Mouse (Mus musculus) embryo, embryonic 9.5 days (tissue): ENCODE measurements at regions not wholly inside any gene's neighbourhood (a gene's known extent, or its start where the extent isn't known, plus 50 kb on each side); places are given as distances from the start of the nearest gene placed in this dataset.

ENCODE experiments used
- DNase-seq: peaks from one replicate; pipeline ENCODE4 v3.0.0-alpha.2; 2017; ENCODE audit errors: extremely low spot score

GRCm38 (mm10) chr8:126810516-126810915, 135.1 kb downstream of the Tomm20 start:
- no peak for DNase-seq

GRCm38 (mm10) chr8:126809321-126809720, 136.3 kb downstream of the Tomm20 start:
- no peak for DNase-seq

GRCm38 (mm10) chr8:126808496-126808895, 137.1 kb downstream of the Tomm20 start:
- no peak for DNase-seq

- no peak for DNase-seq
Observed at GRCm38 (mm10) chr8:126807171-126807768, 138.4 kb downstream of the Tomm20 start.

GRCm38 (mm10) chr8:126806591-126806990, 139.1 kb downstream of the Tomm20 start:
- no peak for DNase-seq

GRCm38 (mm10) chr8:126806181-126806560, 139.5 kb downstream of the Tomm20 start:
- DNase-seq, result no peak

GRCm38 (mm10) chr8:126805365-126806180, 140.1 kb downstream of the Tomm20 start:
- peak; percentile 47 for DNase-seq

GRCm38 (mm10) chr8:126804115-126804514, 141.5 kb downstream of the Tomm20 start:
- no peak for DNase-seq

GRCm38 (mm10) chr8:126802641-126803040, 143.0 kb downstream of the Tomm20 start:
- no peak for DNase-seq

- DNase-seq, result no peak
Observed at GRCm38 (mm10) chr8:126800976-126801375, 144.7 kb downstream of the Tomm20 start.

- no peak for DNase-seq
Observed at GRCm38 (mm10) chr8:126797571-126798334, 147.9 kb downstream of the Tomm20 start.

- DNase-seq, result no peak
Observed at GRCm38 (mm10) chr8:126793657-126794056, 152.0 kb downstream of the Tomm20 start.

- no peak for DNase-seq
Observed at GRCm38 (mm10) chr8:126791069-126791468, 154.6 kb downstream of the Tomm20 start.

- no peak for DNase-seq
Observed at GRCm38 (mm10) chr8:126790214-126790613, 155.4 kb downstream of the Tomm20 start.

GRCm38 (mm10) chr8:126789076-126789475, 156.6 kb downstream of the Tomm20 start:
- DNase-seq, result no peak

GRCm38 (mm10) chr8:126788669-126789068, 157.0 kb downstream of the Tomm20 start:
- peak; percentile 17 for DNase-seq

GRCm38 (mm10) chr8:126787398-126787797, 158.2 kb downstream of the Tomm20 start:
- no peak for DNase-seq

GRCm38 (mm10) chr8:126785211-126785610, 160.4 kb downstream of the Tomm20 start:
- DNase-seq, result no peak

GRCm38 (mm10) chr8:126784604-126785003, 161.0 kb downstream of the Tomm20 start:
- DNase-seq, result no peak

- no peak for DNase-seq
Observed at GRCm38 (mm10) chr8:126783703-126784440, 161.8 kb downstream of the Tomm20 start.

GRCm38 (mm10) chr8:126778673-126779072, 167.0 kb downstream of the Tomm20 start:
- no peak for DNase-seq

- no peak for DNase-seq
Observed at GRCm38 (mm10) chr8:126778131-126778530, 167.5 kb downstream of the Tomm20 start.
